Mouse (Mus musculus) heart, adult 9 months (tissue): ENCODE results near the gene Faap100.

Experiments used
- DNase-seq, 2 experiments: peaks; one replicate each; pipeline ENCODE4 v3.0.0; 2022; ENCODE audit warnings: low spot score in 2 of 2

The Faap100 gene

GRCm38 (mm10) chr11:120376302-120377160 is 2.0 kb downstream of the Faap100 start:
- DNase-seq = no peak

- DNase-seq = no peak
These were observed 3.2 kb downstream of the Faap100 start for GRCm38 (mm10) chr11:120375324-120375723.

GRCm38 (mm10) chr11:120373820-120374586 is 4.6 kb downstream of the Faap100 start:
- DNase-seq = peak in 1 of 2 experiments; percentile 77

- no peak for DNase-seq
These were observed 5.5 kb downstream of the Faap100 start for GRCm38 (mm10) chr11:120373025-120373424.

GRCm38 (mm10) chr11:120369656-120370055 is 8.9 kb downstream of the Faap100 start:
- peak in 1 of 2 experiments; percentile 58 for DNase-seq

- no peak for DNase-seq
These were observed 12.0 kb downstream of the Faap100 start for GRCm38 (mm10) chr11:120366443-120367027.

GRCm38 (mm10) chr11:120362891-120363290 is 15.7 kb downstream of the Faap100 start:
- no peak for DNase-seq

- DNase-seq = no peak
These were observed 17.3 kb downstream of the Faap100 start, which contains the start of gene Fscn2 for GRCm38 (mm10) chr11:120361295-120361694. Gene Fscn2, plus strand, starts transcription at chr11:120361534.

GRCm38 (mm10) chr11:120360755-120361154 is 17.8 kb downstream of the Faap100 start:
- no peak for DNase-seq

GRCm38 (mm10) chr11:120360062-120360461 is 18.5 kb downstream of the Faap100 start:
- peak; percentile 60 to 69 for DNase-seq

GRCm38 (mm10) chr11:120359391-120359790 is 19.2 kb downstream of the Faap100 start:
- DNase-seq = peak; percentile 49 to 59

- DNase-seq = peak; percentile 77 to 78
These were observed 20.7 kb downstream of the Faap100 start for GRCm38 (mm10) chr11:120357791-120358401.

- DNase-seq = no peak
These were observed 21.7 kb downstream of the Faap100 start for GRCm38 (mm10) chr11:120356900-120357299.

- DNase-seq = no peak
These were observed 22.2 kb downstream of the Faap100 start for GRCm38 (mm10) chr11:120356319-120356840.

GRCm38 (mm10) chr11:120355277-120356039 is 23.1 kb downstream of the Faap100 start:
- no peak for DNase-seq

- DNase-seq = no peak
These were observed 24.0 kb downstream of the Faap100 start for GRCm38 (mm10) chr11:120354304-120355276.

- DNase-seq = peak; percentile 90 to 92
These were observed 24.9 kb downstream of the Faap100 start for GRCm38 (mm10) chr11:120353500-120354303.

GRCm38 (mm10) chr11:120352571-120353290 is 25.8 kb downstream of the Faap100 start:
- DNase-seq = no peak
